Mouse (Mus musculus): ENCODE data around the gene Hsd17b3. TPM values are rescaled to one million over a fixed set of nuclear protein-coding genes. Genes with fewer than 3 reads are reported as not detected.

Hsd17b3 gene
- polyA plus RNA-seq, 1 experiment from 2014 or later, result not detected

GRCm38 (mm10) chr13:64107105-64107504, 18.1 kb upstream of the Hsd17b3 start:
- Histone ChIP-seq H3K4me1 (replicated peaks) (peaks cover 16% of the 10 kb centered on the region), H3K27me3 (0 out of 2 replicates have a peak, but pooled peaks cover 9% of the 10 kb centered on the region), H3K9me3 (no peaks in the 10 kb centered on the region), H3K27ac (no peak overlapping the region), H3K36me3 (no peaks in the 10 kb centered on the region), H3K4me2 (replicated peaks) (no peak overlapping the region), H3K4me3 (replicated peaks) (no peak overlapping the region), H3K9ac (replicated peaks) (no peak overlapping the region)
- WGBS, result 33% methylated on average over 3 of the region's 3 CpGs
- ATAC-seq, result no peak

- Histone ChIP-seq H3K4me3 (replicated peaks) (no peak overlapping the region), H3K27ac (no peak overlapping the region), H3K9me3 (no peaks in the 10 kb centered on the region), H3K4me1 (replicated peaks) (peaks cover 16% of the 10 kb centered on the region), H3K36me3 (no peaks in the 10 kb centered on the region), H3K9ac (replicated peaks) (no peak overlapping the region), H3K27me3 (0 out of 2 replicates have a peak, but pooled peaks cover 9% of the 10 kb centered on the region), H3K4me2 (replicated peaks) (no peak overlapping the region)
- ATAC-seq, result no peak
- WGBS, result 89% methylated on average over 3 of the region's 3 CpGs
These were observed 16.7 kb upstream of the Hsd17b3 start for GRCm38 (mm10) chr13:64105690-64106089.

DNA sequence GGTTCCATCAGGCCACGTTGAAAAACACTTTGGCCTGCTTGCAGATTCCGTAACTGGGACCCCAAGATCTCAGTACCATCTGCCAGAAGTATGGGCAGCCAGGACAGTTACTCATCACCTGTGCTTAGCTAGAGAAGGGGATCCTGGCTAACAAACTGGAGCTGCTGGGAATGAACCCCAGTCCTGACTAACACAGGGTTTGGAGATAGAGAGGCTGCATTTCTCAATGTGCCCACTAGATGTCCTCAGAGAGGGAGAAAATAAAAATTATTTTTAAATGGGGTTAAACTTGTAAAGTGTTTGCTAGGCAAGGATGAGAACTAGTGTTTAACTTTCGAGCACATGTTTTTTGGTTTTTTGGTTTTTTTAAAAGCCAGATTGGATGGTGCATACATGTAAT, 11.2 kb upstream of the Hsd17b3 start:
- H3K4me1 ChIP-seq (replicated peaks), result no peaks in the 10 kb centered on the region
- H3K9ac ChIP-seq (replicated peaks), result no peak overlapping the region
- H3K27ac ChIP-seq, result no peak overlapping the region
- WGBS, result 68% methylated on average over 3 of the region's 3 CpGs
- H3K4me2 ChIP-seq (replicated peaks), result no peak overlapping the region
- H3K4me3 ChIP-seq (replicated peaks), result no peak overlapping the region
- 0 out of 2 replicates have a peak, but pooled peaks cover 5% of the 10 kb centered on the region for H3K27me3 ChIP-seq
- no peaks in the 10 kb centered on the region for H3K36me3 ChIP-seq
- no peaks in the 10 kb centered on the region for H3K9me3 ChIP-seq
- no peak for ATAC-seq

DNA sequence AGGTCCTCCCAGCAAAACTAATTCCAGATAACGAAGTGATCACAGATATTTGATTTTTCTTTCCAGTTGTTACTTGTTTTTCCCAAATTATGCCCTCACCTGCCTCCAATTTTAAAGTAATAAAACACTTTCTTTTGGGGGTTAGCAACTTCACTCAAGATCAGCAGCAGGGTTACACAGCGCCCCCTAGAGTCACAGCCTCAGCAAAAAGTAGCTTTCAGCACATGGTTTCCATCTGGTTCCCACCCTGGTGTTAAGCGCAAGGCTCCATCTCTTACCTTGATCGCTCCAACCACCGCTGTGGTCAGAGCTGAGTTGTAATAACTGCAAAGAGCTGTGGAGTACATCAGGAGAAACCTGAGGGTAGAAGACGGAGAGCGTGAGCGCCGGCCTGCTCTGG, 10.0 kb upstream of the Hsd17b3 start:
- ATAC-seq, result no peak
- no peak overlapping the region for H3K9ac ChIP-seq (replicated peaks)
- 75% methylated on average over 9 of the region's 9 CpGs for WGBS
- H3K9me3 ChIP-seq, result no peaks in the 10 kb centered on the region
- no peaks in the 10 kb centered on the region for H3K27me3 ChIP-seq
- no peaks in the 10 kb centered on the region for H3K36me3 ChIP-seq
- no peaks in the 10 kb centered on the region for H3K4me1 ChIP-seq (replicated peaks)
- H3K4me2 ChIP-seq (replicated peaks), result no peak overlapping the region
- H3K27ac ChIP-seq, result no peak overlapping the region
- no peak overlapping the region for H3K4me3 ChIP-seq (replicated peaks)

GRCm38 (mm10) chr13:64093341-64093740, 4.3 kb upstream of the Hsd17b3 start:
- Histone ChIP-seq H3K27ac (no peak overlapping the region), H3K4me1 (replicated peaks) (no peaks in the 10 kb centered on the region), H3K27me3 (0 out of 2 replicates have a peak, but pooled peaks cover 14% of the 10 kb centered on the region), H3K4me2 (replicated peaks) (no peak overlapping the region), H3K4me3 (replicated peaks) (no peak overlapping the region), H3K9ac (replicated peaks) (no peak overlapping the region), H3K9me3 (no peaks in the 10 kb centered on the region), H3K36me3 (no peaks in the 10 kb centered on the region)
- WGBS, result 7% methylated on average over 1 of the region's 1 CpGs
- ATAC-seq, result no peak

DNA sequence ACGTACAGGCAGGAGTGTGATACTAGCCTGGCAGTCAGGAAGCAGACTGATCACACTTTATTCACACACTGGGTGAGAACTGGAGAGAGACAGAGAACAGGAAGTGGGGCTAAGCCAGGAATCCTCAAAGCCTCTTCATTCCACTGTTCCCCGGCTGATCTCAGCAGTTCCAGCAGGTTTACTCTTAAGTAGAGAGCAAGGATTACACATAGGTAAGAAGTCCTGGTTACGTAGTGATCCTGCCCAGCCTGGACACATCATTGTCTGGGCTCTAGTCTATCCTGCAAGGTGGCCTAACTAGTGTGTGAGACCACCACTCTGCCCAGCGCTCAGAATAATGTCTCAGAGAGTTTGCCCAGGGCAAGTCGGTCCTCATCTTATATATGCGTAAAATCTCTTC, 3.7 kb upstream of the Hsd17b3 start:
- Histone ChIP-seq H3K27ac (no peak overlapping the region), H3K4me3 (replicated peaks) (no peak overlapping the region), H3K36me3 (no peaks in the 10 kb centered on the region), H3K4me2 (replicated peaks) (no peak overlapping the region), H3K27me3 (0 out of 2 replicates have a peak, but pooled peaks cover 14% of the 10 kb centered on the region), H3K9me3 (no peaks in the 10 kb centered on the region), H3K9ac (replicated peaks) (no peak overlapping the region), H3K4me1 (replicated peaks) (no peaks in the 10 kb centered on the region)
- 76% methylated on average over 6 of the region's 6 CpGs for WGBS
- ATAC-seq, result no peak

- H3K4me3 ChIP-seq (replicated peaks), result no peak overlapping the region
- H3K27ac ChIP-seq, result no peak overlapping the region
- WGBS, result 66% methylated on average over 3 of the region's 3 CpGs
- H3K9ac ChIP-seq (replicated peaks), result no peak overlapping the region
- ATAC-seq, result no peak
- H3K27me3 ChIP-seq, result 0 out of 2 replicates have a peak, but pooled peaks cover 14% of the 10 kb centered on the region
- no peaks in the 10 kb centered on the region for H3K9me3 ChIP-seq
- H3K4me2 ChIP-seq (replicated peaks), result no peak overlapping the region
- no peaks in the 10 kb centered on the region for H3K4me1 ChIP-seq (replicated peaks)
- no peaks in the 10 kb centered on the region for H3K36me3 ChIP-seq
These were observed 3.1 kb upstream of the Hsd17b3 start for GRCm38 (mm10) chr13:64092141-64092540.

- 0 out of 2 replicates have a peak, but pooled peaks cover 14% of the 10 kb centered on the region for H3K27me3 ChIP-seq
- H3K27ac ChIP-seq, result no peak overlapping the region
- H3K4me1 ChIP-seq (replicated peaks), result no peaks in the 10 kb centered on the region
- ATAC-seq, result no peak
- H3K36me3 ChIP-seq, result no peaks in the 10 kb centered on the region
- WGBS, result 58% methylated on average over 7 of the region's 7 CpGs
- H3K4me2 ChIP-seq (replicated peaks), result no peak overlapping the region
- H3K4me3 ChIP-seq (replicated peaks), result no peak overlapping the region
- H3K9me3 ChIP-seq, result no peaks in the 10 kb centered on the region
- no peak overlapping the region for H3K9ac ChIP-seq (replicated peaks)
These were observed 2.0 kb upstream of the Hsd17b3 start for GRCm38 (mm10) chr13:64091006-64091405.

DNA sequence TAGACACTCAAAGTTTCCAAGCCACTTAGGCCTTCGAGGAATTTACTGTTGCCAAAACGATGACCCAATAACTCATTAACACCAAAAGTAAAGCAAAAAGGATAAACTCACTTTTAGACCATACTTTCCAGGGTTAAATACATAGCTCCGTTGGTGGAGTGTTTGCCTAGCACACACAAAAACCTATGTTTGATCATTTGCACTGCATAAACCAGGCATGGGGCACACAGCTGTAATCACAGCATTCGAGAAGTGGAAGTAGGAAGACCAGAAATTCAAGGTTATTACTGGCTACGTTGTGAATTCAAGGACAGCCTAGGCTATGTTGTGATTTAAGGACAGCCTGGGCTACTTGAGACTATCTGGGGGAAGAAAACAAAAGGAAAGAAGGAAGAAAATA, 1.2 kb upstream of the Hsd17b3 start:
- Histone ChIP-seq H3K4me3 (replicated peaks) (no peak overlapping the region), H3K36me3 (no peaks in the 10 kb centered on the region), H3K4me1 (replicated peaks) (no peaks in the 10 kb centered on the region), H3K27ac (no peak overlapping the region), H3K9ac (replicated peaks) (no peak overlapping the region), H3K27me3 (0 out of 2 replicates have a peak, but pooled peaks cover 14% of the 10 kb centered on the region), H3K4me2 (replicated peaks) (no peak overlapping the region), H3K9me3 (no peaks in the 10 kb centered on the region)
- ATAC-seq, result no peak
- WGBS, result 90% methylated on average over 5 of the region's 5 CpGs

DNA sequence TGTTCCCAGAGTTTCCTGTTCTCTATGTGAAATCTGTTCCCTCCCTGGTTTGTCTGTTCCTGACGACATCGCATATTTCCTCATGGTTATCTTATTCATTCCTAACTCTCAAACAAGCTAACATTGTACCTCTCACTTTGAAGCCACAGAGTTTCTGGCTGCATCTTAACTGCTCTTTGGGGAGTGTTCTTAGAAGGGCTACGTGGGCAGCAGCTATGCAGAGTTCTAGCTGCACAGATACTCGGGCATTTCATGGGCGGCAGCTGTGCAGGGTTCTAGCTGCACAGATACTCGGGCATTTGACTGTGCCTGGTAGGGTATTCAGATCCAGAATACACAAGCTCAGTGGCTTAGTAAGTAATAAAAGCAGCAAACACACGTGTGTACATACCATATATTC, 973 bp downstream of the Hsd17b3 start:
- H3K4me1 ChIP-seq (replicated peaks), result no peaks in the 10 kb centered on the region
- H3K27ac ChIP-seq, result no peak overlapping the region
- no peaks in the 10 kb centered on the region for H3K9me3 ChIP-seq
- H3K4me2 ChIP-seq (replicated peaks), result no peak overlapping the region
- ATAC-seq, result no peak
- 0 out of 2 replicates have a peak, but pooled peaks cover 13% of the 10 kb centered on the region for H3K27me3 ChIP-seq
- no peaks in the 10 kb centered on the region for H3K36me3 ChIP-seq
- H3K9ac ChIP-seq (replicated peaks), result no peak overlapping the region
- 88% methylated on average over 7 of the region's 7 CpGs for WGBS
- no peak overlapping the region for H3K4me3 ChIP-seq (replicated peaks)

DNA sequence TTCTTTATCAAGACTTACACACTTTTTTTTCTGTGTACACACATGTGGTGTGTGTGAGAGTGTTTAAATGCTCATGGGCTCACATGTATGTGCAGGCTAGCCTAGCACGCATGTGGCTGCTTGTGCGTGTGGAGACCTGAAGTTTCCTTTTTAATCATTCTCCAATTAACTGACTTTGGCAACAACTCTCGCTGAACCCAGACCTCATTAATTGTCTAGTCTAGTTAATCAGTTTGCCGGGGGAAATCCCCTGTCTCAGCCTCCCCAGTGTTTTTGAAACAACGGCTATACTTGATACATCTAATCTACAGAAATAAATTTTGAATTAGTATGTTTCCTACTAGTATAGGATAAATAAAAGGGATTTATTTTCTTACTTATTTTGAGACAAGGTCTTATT, 3.0 kb downstream of the Hsd17b3 start:
- no peaks in the 10 kb centered on the region for H3K27me3 ChIP-seq
- WGBS, result 89% methylated on average over 5 of the region's 5 CpGs
- no peak overlapping the region for H3K4me2 ChIP-seq (replicated peaks)
- H3K27ac ChIP-seq, result no peak overlapping the region
- H3K9me3 ChIP-seq, result no peaks in the 10 kb centered on the region
- ATAC-seq, result no peak
- peaks cover 11% of the 10 kb centered on the region for H3K4me1 ChIP-seq (replicated peaks)
- no peak overlapping the region for H3K9ac ChIP-seq (replicated peaks)
- no peaks in the 10 kb centered on the region for H3K36me3 ChIP-seq
- H3K4me3 ChIP-seq (replicated peaks), result no peak overlapping the region

DNA sequence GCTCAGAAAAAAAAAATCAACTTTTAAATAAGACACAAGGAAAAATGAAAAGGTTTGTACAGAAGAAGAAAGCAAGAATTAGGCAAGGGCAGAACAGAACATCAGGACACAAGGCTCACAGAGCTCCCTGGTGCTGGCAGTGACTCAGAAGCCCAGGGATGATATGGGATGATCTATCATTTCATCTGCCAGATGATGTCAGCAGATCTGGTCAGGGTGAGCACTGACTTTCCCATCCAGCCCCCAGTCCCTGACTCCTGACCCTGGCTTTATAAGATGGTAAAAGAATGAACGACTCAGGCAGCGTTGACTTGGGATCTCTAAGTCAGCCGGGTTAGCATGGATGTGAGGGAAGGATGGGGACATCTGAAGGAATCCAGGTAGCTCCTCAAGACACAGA, 5.7 kb downstream of the Hsd17b3 start:
- Histone ChIP-seq H3K4me2 (replicated peaks) (no peak overlapping the region), H3K36me3 (no peaks in the 10 kb centered on the region), H3K9ac (replicated peaks) (no peak overlapping the region), H3K4me1 (replicated peaks) (peaks cover 13% of the 10 kb centered on the region), H3K4me3 (replicated peaks) (no peak overlapping the region), H3K27me3 (0 out of 2 replicates have a peak, but pooled peaks cover 4% of the 10 kb centered on the region), H3K9me3 (no peaks in the 10 kb centered on the region), H3K27ac (no peak overlapping the region)
- 73% methylated on average over 3 of the region's 3 CpGs for WGBS
- no peak for ATAC-seq
